Mouse (Mus musculus) kidney, adult 8-10 months (tissue): ENCODE data around the gene Tada2b.

Source experiments
- DNase-seq, 2 experiments: peaks; one replicate each; pipeline ENCODE4 v3.0.0; 2022

Gene Tada2b

DNA sequence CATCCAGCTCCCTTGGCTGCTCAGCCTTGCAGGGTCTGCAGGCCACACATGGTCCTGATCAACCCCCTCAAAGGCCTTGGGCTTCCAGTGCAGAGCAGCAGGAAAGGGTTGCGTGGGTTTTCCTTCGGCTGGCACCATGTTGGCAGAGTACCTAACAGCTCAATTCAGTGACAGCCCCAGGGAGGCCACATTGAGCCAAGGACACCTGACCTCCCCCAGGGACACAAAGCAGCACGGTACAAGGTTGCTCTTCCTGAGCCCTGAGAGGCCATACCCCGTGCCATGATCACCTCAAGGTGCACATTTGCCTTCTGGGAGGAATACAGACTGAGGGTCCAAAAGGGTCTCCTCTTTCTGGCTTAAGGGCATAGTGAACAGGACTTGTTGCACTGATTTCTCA lies 39.5 kb downstream of the Tada2b start:
- no peak for DNase-seq

- no peak for DNase-seq
Measured at GRCm38 (mm10) chr5:36440741-36441140, 43.3 kb downstream of the Tada2b start.

DNA sequence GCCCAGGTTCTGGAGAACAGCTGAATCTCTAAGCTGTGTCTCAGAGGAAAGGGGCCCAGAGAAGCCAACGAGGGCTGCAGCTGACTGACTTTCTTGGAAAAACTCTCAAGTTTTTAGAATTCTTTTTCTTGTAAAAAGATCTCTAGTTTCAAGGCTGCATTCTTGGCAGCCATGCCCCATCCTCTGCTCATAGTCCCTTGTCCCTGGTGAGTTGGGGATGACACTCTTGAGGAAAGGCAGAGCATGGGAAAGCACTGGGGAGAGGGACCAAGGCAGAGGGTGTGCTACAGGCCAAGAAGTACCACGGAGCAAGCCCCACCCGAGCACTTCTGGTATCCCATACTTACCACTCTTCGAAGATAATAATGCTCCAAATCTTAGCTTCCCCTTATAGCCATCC lies 47.2 kb downstream of the Tada2b start:
- DNase-seq: no peak

DNA sequence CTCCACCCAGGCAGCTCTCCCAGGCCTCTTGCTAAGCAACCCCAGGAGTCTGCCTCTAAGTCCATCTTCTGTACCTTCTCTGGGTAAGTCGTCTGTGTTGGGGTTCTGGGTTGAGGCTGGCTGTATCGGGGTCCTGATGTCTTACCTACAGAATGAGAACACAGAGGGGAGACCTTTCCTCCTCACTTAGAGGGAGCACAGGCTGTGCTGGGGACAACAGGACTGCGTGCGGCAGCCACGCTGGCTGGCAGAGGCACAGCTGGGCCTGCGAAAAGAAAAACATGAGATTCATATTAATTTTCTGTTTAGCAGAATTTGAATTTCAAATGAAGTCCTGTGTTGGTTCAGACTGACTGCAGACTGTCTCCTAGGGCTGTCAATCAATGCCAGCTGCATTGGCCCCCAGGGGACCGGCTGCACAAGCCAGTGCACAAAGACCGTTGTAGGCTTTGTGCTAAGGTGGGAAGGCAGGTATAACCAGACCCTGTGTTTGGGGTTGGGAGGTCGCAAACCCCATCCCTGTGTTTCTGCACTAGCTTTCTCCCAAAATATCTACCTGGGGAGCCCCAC lies 49.6 kb downstream of the Tada2b start:
- DNase-seq: no peak

DNA sequence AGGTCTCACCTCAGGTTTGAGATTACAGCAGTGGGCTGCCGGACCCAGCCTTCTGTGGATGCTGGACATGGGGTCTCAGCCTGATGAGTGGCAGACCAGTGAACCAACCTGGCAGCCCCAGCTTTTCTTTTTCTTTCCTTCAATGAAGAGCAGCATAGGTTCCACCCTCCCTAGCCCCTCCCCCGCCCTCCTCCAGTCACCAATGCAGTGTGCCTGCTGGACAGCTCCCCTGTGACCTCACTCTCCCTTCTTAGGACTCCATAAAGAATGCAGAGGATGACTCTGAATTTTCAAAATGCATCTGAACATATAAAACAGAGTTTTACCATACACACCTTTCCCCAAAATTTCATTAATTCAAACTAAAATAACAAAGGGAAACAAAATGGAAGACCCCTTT lies 52.4 kb downstream of the Tada2b start:
- no peak for DNase-seq

GRCm38 (mm10) chr5:36429551-36429950 lies 54.5 kb downstream of the Tada2b start:
- DNase-seq: no peak

DNA sequence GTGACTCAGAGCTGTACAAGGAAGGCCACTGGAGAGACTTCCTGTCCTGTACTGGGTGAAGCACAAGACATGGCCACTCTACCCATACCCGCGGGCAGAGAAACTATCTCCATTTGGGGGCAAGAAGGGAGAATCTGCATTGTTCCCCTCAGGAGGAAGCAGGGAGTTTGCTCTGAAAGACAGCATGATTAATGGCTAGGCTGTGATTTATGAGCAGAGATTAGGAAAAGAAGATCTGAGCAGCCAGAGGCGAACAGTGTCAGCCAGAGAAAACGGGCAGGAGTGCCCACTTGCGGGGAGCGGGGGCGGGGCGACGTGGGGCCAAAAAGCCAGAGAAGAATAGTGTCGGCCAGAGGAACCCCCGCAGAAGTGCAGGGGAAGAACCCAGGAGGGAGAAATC lies 56.3 kb downstream of the Tada2b start:
- DNase-seq: no peak

DNA sequence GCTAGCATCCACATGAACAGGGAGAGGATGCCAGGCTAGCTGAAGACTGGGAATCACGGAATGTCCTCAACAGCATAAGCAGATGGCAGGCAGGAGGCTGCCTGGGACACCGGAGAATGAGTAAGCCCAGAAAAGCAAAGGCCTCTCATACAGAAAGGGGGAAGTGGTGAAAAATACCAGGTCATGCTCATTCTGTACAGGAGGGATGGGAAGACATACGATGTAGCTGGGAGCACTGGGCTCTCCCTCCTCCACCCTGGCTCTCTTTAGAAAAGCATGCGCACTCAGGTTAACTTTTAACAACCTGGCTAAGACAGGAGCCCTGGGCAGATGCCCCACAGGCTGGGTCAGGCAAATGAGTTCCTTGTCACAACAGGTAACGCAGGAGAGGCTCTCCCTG lies 57.7 kb downstream of the Tada2b start:
- DNase-seq: peak; percentile 64 to 71

- DNase-seq: peak; percentile 23 to 34
Measured at GRCm38 (mm10) chr5:36424676-36425075, 59.4 kb downstream of the Tada2b start.
